Mouse (Mus musculus): Measurements from ENCODE around the gene Sec31a. TPM values are rescaled to one million over a fixed set of nuclear protein-coding genes. Genes with fewer than 3 reads are reported as not detected.

The Sec31a gene
- polyA plus RNA-seq, 1 experiment from 2014 or later: 150 TPM

DNA sequence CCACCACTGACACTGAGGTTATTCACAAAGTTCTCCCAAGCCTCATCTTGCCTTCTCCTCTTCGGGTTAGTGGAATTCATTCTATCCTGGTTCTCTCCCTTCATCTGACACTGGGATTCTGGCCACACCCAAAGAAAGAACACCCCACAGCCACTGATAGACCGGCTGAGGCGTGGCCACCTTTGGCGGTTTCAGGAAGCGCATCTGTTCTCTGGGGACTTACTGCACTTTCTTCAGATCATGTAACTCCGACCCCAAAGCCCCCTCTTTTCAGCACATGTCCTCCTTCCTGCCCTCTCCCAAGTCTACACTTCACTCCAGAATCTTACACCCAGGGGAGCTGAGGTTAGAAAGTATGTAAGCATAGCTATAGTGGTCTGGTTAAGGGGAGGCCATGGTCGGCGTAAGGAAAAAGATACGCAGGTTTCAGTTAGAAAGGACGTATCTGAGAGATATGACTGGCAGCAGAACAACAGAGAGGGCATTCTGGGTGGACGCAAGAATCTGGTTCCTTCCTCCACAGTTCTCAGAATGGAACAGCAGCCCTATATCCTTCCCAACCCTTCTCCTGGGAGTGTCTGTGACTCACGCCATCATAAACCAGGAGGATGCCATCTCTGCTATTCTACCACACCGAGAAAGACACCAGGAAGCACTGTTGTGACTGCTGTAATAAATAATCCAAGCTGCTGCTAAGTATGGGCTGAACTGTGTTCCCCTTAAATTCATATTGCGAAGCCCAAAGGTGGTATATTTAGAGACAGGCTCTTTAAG is 82.2 kb downstream of the Sec31a start:
- Histone ChIP-seq H3K9me3 (replicated peaks; ENCODE audit: control insufficient read depth, low read length) (no peaks in the 10 kb centered on the region), H3K9ac (ENCODE audit: low read length) (no peak overlapping the region), H3K4me1 (ENCODE audit: control insufficient read depth, insufficient read depth, low read length) (peaks cover 6% of the 10 kb centered on the region; the same call in 1 of the 2 replicates), H3K4me3 (ENCODE audit: low read length) (no peak overlapping the region), H3K4me2 (ENCODE audit: low read depth, low read length) (no peak overlapping the region), H3K27me3 (ENCODE audit: control insufficient read depth, insufficient read depth, low read length) (no peaks in the 10 kb centered on the region), H3K36me3 (ENCODE audit: control insufficient read depth, insufficient read depth) (no peaks in the 10 kb centered on the region), H3K27ac (ENCODE audit: low read length) (no peak overlapping the region)
- no peak for ATAC-seq (replicated peaks; ENCODE audit: extremely low read depth, insufficient read depth, low FRiP score)
- WGBS: 53% methylated on average over 14 of the region's 14 CpGs

GRCm38 (mm10) chr5:100332300-100333004 is 83.6 kb downstream of the Sec31a start:
- no peak overlapping the region for H3K4me3 ChIP-seq (ENCODE audit: low read length)
- peaks cover 9% of the 10 kb centered on the region for H3K4me1 ChIP-seq (ENCODE audit: control insufficient read depth, insufficient read depth, low read length)
- no peaks in the 10 kb centered on the region for H3K27me3 ChIP-seq (ENCODE audit: control insufficient read depth, insufficient read depth, low read length)
- no peaks in the 10 kb centered on the region for H3K36me3 ChIP-seq (ENCODE audit: control insufficient read depth, insufficient read depth)
- ATAC-seq (replicated peaks; ENCODE audit: extremely low read depth, insufficient read depth, low FRiP score): no peak
- H3K9ac ChIP-seq (ENCODE audit: low read length): no peak overlapping the region
- no peak overlapping the region for H3K4me2 ChIP-seq (ENCODE audit: low read depth, low read length)
- H3K9me3 ChIP-seq (replicated peaks; ENCODE audit: control insufficient read depth, low read length): no peaks in the 10 kb centered on the region
- WGBS: 74% methylated on average over 8 of the region's 8 CpGs
- no peak overlapping the region for H3K27ac ChIP-seq (ENCODE audit: low read length)

GRCm38 (mm10) chr5:100331636-100332035 is 84.4 kb downstream of the Sec31a start:
- Histone ChIP-seq H3K9me3 (replicated peaks; ENCODE audit: control insufficient read depth, low read length) (no peaks in the 10 kb centered on the region), H3K36me3 (ENCODE audit: control insufficient read depth, insufficient read depth) (no peaks in the 10 kb centered on the region)
- WGBS: 85% methylated on average over 8 of the region's 8 CpGs

GRCm38 (mm10) chr5:100322081-100322480 is 94.0 kb downstream of the Sec31a start:
- under 1% methylated on average over 11 of the region's 11 CpGs for WGBS
- H3K4me2 ChIP-seq (ENCODE audit: low read depth, low read length): peak overlapping the region; percentile 4; the same call in 1 of the 2 replicates
- peak; percentile 89 for ATAC-seq (replicated peaks; ENCODE audit: extremely low read depth, insufficient read depth, low FRiP score)
- H3K36me3 ChIP-seq (ENCODE audit: control insufficient read depth, insufficient read depth): no peaks in the 10 kb centered on the region
- H3K27ac ChIP-seq (ENCODE audit: low read length): no peak overlapping the region
- H3K9me3 ChIP-seq (replicated peaks; ENCODE audit: control insufficient read depth, low read length): no peaks in the 10 kb centered on the region; the same call in 1 of the 2 replicates
- no peaks in the 10 kb centered on the region for H3K27me3 ChIP-seq (ENCODE audit: control insufficient read depth, insufficient read depth, low read length)
- H3K9ac ChIP-seq (ENCODE audit: low read length): no peak overlapping the region
- H3K4me3 ChIP-seq (ENCODE audit: low read length): no peak overlapping the region
- no peaks in the 10 kb centered on the region for H3K4me1 ChIP-seq (ENCODE audit: control insufficient read depth, insufficient read depth, low read length)

More at GRCm38 (mm10) chr5:100331636-100332035, 84.4 kb downstream of the Sec31a start:
- no peak for ATAC-seq (replicated peaks; ENCODE audit: extremely low read depth, insufficient read depth, low FRiP score)
- H3K27me3 ChIP-seq (ENCODE audit: control insufficient read depth, insufficient read depth, low read length): no peaks in the 10 kb centered on the region
- H3K4me2 ChIP-seq (ENCODE audit: low read depth, low read length): no peak overlapping the region
- peaks cover 9% of the 10 kb centered on the region for H3K4me1 ChIP-seq (ENCODE audit: control insufficient read depth, insufficient read depth, low read length)
- H3K9ac ChIP-seq (ENCODE audit: low read length): no peak overlapping the region
- H3K4me3 ChIP-seq (ENCODE audit: low read length): no peak overlapping the region
- no peak overlapping the region for H3K27ac ChIP-seq (ENCODE audit: low read length)

DNA sequence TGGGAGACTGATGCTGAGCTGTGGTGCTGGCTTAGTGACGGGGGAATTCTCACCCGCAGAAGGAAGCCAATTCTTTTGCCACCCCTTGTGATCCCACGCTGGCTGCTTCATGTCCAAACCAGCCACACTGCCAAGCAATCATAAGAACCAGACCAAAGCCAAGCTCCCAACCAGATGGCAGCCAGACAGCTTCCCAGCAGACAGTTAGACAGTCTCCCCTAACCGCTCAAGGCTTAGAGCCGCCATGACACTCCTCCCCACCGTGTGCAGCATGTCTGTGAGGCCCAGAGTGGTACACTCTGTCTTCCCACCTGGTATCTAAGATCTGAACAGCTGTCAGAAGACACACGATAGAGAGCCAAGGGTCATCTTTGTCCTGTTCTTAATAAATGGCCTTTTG is 98.2 kb downstream of the Sec31a start:
- WGBS: 69% methylated on average over 7 of the region's 7 CpGs
- Histone ChIP-seq H3K4me1 (ENCODE audit: control insufficient read depth, insufficient read depth, low read length) (no peaks in the 10 kb centered on the region), H3K27ac (ENCODE audit: low read length) (no peak overlapping the region), H3K4me3 (ENCODE audit: low read length) (no peak overlapping the region), H3K27me3 (ENCODE audit: control insufficient read depth, insufficient read depth, low read length) (no peaks in the 10 kb centered on the region), H3K9me3 (replicated peaks; ENCODE audit: control insufficient read depth, low read length) (no peaks in the 10 kb centered on the region; the same call in 1 of the 2 replicates), H3K36me3 (ENCODE audit: control insufficient read depth, insufficient read depth) (no peaks in the 10 kb centered on the region), H3K9ac (ENCODE audit: low read length) (no peak overlapping the region), H3K4me2 (ENCODE audit: low read depth, low read length) (no peak overlapping the region)
- ATAC-seq (replicated peaks; ENCODE audit: extremely low read depth, insufficient read depth, low FRiP score): no peak

DNA sequence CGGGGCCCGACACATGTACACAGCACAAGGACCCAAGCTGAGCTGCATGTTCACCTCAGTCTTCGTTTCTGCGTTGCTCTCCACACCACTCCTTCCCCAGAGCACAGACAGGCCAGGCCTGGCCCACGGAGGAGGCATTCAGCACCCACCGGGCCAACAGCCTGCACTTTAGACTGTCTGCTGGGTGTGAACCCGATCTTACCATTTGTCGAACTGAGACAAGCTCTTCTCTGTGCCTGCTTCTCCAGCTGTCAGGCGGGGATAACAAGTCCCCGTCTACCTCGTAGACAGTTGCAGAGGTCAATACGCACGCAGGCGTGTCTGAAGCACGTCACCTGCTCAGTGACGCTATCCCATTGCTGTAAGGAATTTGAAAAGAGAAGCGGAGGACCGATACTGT is 99.0 kb downstream of the Sec31a start:
- Histone ChIP-seq H3K4me1 (ENCODE audit: control insufficient read depth, insufficient read depth, low read length) (no peaks in the 10 kb centered on the region), H3K4me2 (ENCODE audit: low read depth, low read length) (no peak overlapping the region), H3K4me3 (ENCODE audit: low read length) (no peak overlapping the region), H3K27ac (ENCODE audit: low read length) (no peak overlapping the region), H3K27me3 (ENCODE audit: control insufficient read depth, insufficient read depth, low read length) (no peaks in the 10 kb centered on the region), H3K9ac (ENCODE audit: low read length) (no peak overlapping the region), H3K36me3 (ENCODE audit: control insufficient read depth, insufficient read depth) (no peaks in the 10 kb centered on the region), H3K9me3 (replicated peaks; ENCODE audit: control insufficient read depth, low read length) (no peaks in the 10 kb centered on the region; the same call in 1 of the 2 replicates)
- WGBS: 69% methylated on average over 18 of the region's 18 CpGs
- ATAC-seq (replicated peaks; ENCODE audit: extremely low read depth, insufficient read depth, low FRiP score): no peak

DNA sequence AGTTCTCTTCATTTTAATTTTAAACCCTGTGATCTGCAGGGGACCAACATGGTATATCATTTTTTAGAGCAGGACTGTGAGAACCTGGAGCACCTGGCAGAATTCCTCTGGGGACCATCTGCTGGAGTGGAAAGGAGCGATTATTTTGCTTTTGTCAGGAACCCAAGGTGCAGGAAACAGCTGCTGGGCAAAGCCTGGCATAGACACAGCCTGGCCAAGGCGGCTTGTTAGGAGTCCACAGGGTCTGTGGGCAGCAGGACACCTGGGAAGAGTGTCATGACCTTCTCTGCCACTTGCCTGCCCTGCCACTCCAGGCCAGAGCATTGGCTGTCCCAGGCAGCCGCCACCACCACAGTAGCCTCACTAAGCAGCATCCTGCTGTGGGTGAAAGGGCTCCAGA is 100.4 kb downstream of the Sec31a start:
- H3K27me3 ChIP-seq (ENCODE audit: control insufficient read depth, insufficient read depth, low read length): no peaks in the 10 kb centered on the region
- WGBS: 59% methylated on average over 3 of the region's 3 CpGs
- no peak overlapping the region for H3K27ac ChIP-seq (ENCODE audit: low read length)
- no peak overlapping the region for H3K4me3 ChIP-seq (ENCODE audit: low read length)
- H3K4me1 ChIP-seq (ENCODE audit: control insufficient read depth, insufficient read depth, low read length): no peaks in the 10 kb centered on the region
- H3K36me3 ChIP-seq (ENCODE audit: control insufficient read depth, insufficient read depth): no peaks in the 10 kb centered on the region
- H3K9me3 ChIP-seq (replicated peaks; ENCODE audit: control insufficient read depth, low read length): no peaks in the 10 kb centered on the region; the same call in 1 of the 2 replicates
- no peak for ATAC-seq (replicated peaks; ENCODE audit: extremely low read depth, insufficient read depth, low FRiP score)
- no peak overlapping the region for H3K9ac ChIP-seq (ENCODE audit: low read length)
- H3K4me2 ChIP-seq (ENCODE audit: low read depth, low read length): no peak overlapping the region

GRCm38 (mm10) chr5:100312391-100312790 is 103.6 kb downstream of the Sec31a start:
- WGBS: 78% methylated on average over 5 of the region's 5 CpGs

More at GRCm38 (mm10) chr5:100312391-100312790, 103.6 kb downstream of the Sec31a start:
- no peak overlapping the region for H3K27ac ChIP-seq (ENCODE audit: low read length)
- H3K9ac ChIP-seq (ENCODE audit: low read length): no peak overlapping the region
- H3K27me3 ChIP-seq (ENCODE audit: control insufficient read depth, insufficient read depth, low read length): no peaks in the 10 kb centered on the region
- H3K9me3 ChIP-seq (replicated peaks; ENCODE audit: control insufficient read depth, low read length): no peaks in the 10 kb centered on the region
- H3K36me3 ChIP-seq (ENCODE audit: control insufficient read depth, insufficient read depth): no peaks in the 10 kb centered on the region
- no peak for ATAC-seq (replicated peaks; ENCODE audit: extremely low read depth, insufficient read depth, low FRiP score)
- no peaks in the 10 kb centered on the region for H3K4me1 ChIP-seq (ENCODE audit: control insufficient read depth, insufficient read depth, low read length)
- no peak overlapping the region for H3K4me3 ChIP-seq (ENCODE audit: low read length)
- no peak overlapping the region for H3K4me2 ChIP-seq (ENCODE audit: low read depth, low read length)

Data from heart, embryonic 16.5 days (tissue).